Mouse (Mus musculus): ENCODE results near the gene Plpp7. TPM values are rescaled to one million over a fixed set of nuclear protein-coding genes. Genes with fewer than 3 reads are reported as not detected.

The Plpp7 gene
- polyA plus RNA-seq, 1 experiment, result 2.2 TPM

- WGBS, result 38% methylated on average over 2 of the region's 2 CpGs
- Histone ChIP-seq H3K36me3 (ENCODE audit: control insufficient read depth, insufficient read depth, low read length) (peaks cover 3% of the 10 kb centered on the region; the same call in 1 of the 2 replicates), H3K27me3 (ENCODE audit: control insufficient read depth, insufficient read depth, low read length) (no peaks in the 10 kb centered on the region), H3K27ac (ENCODE audit: insufficient read depth, low read depth, low read length) (no peak overlapping the region), H3K4me1 (ENCODE audit: control insufficient read depth, insufficient read depth, insufficient read length, low read length) (no peaks in the 10 kb centered on the region), H3K4me3 (ENCODE audit: low read depth, low read length) (no peak overlapping the region)
- no peak for TF ChIP-seq CTCF (IDR thresholded peaks at IDR 0.05; ENCODE audit: extremely low read depth, insufficient read length, insufficient replicate concordance, low read depth, low read length)
- TF ChIP-seq POLR2A (IDR thresholded peaks at IDR 0.05; ENCODE audit: low read depth, low read length), result no peak
Measured at GRCm38 (mm10) chr2:32057360-32057759, 38.0 kb upstream of the Plpp7 start.

- 72% methylated on average over 4 of the region's 4 CpGs for WGBS
- no peak overlapping the region for H3K4me3 ChIP-seq (ENCODE audit: low read depth, low read length)
- no peaks in the 10 kb centered on the region for H3K4me1 ChIP-seq (ENCODE audit: control insufficient read depth, insufficient read depth, insufficient read length, low read length)
- TF ChIP-seq POLR2A (IDR thresholded peaks at IDR 0.05; ENCODE audit: low read depth, low read length), result no peak
- no peaks in the 10 kb centered on the region for H3K27me3 ChIP-seq (ENCODE audit: control insufficient read depth, insufficient read depth, low read length)
- no peak overlapping the region for H3K27ac ChIP-seq (ENCODE audit: insufficient read depth, low read depth, low read length)
- no peaks in the 10 kb centered on the region for H3K36me3 ChIP-seq (ENCODE audit: control insufficient read depth, insufficient read depth, low read length)
Measured at GRCm38 (mm10) chr2:32057794-32058193, 37.5 kb upstream of the Plpp7 start.

GRCm38 (mm10) chr2:32058241-32058640 lies 37.1 kb upstream of the Plpp7 start:
- no peak overlapping the region for H3K4me3 ChIP-seq (ENCODE audit: low read depth, low read length)
- no peak overlapping the region for H3K27ac ChIP-seq (ENCODE audit: insufficient read depth, low read depth, low read length)
- no peaks in the 10 kb centered on the region for H3K4me1 ChIP-seq (ENCODE audit: control insufficient read depth, insufficient read depth, insufficient read length, low read length)
- 82% methylated on average over 9 of the region's 9 CpGs for WGBS
- H3K27me3 ChIP-seq (ENCODE audit: control insufficient read depth, insufficient read depth, low read length), result no peaks in the 10 kb centered on the region
- no peaks in the 10 kb centered on the region for H3K36me3 ChIP-seq (ENCODE audit: control insufficient read depth, insufficient read depth, low read length)
- no peak for TF ChIP-seq POLR2A (IDR thresholded peaks at IDR 0.05; ENCODE audit: low read depth, low read length)
- no peak for TF ChIP-seq CTCF (IDR thresholded peaks at IDR 0.05; ENCODE audit: extremely low read depth, insufficient read length, insufficient replicate concordance, low read depth, low read length)

GRCm38 (mm10) chr2:32058716-32059115 lies 36.6 kb upstream of the Plpp7 start:
- TF ChIP-seq CTCF (IDR thresholded peaks at IDR 0.05; ENCODE audit: extremely low read depth, insufficient read length, insufficient replicate concordance, low read depth, low read length) (no peak), POLR2A (IDR thresholded peaks at IDR 0.05; ENCODE audit: low read depth, low read length) (no peak)
- no peak overlapping the region for H3K4me3 ChIP-seq (ENCODE audit: low read depth, low read length)
- H3K27ac ChIP-seq (ENCODE audit: insufficient read depth, low read depth, low read length), result no peak overlapping the region
- no peaks in the 10 kb centered on the region for H3K4me1 ChIP-seq (ENCODE audit: control insufficient read depth, insufficient read depth, insufficient read length, low read length)
- H3K27me3 ChIP-seq (ENCODE audit: control insufficient read depth, insufficient read depth, low read length), result no peaks in the 10 kb centered on the region
- WGBS, result 34% methylated on average over 5 of the region's 5 CpGs
- H3K36me3 ChIP-seq (ENCODE audit: control insufficient read depth, insufficient read depth, low read length), result no peaks in the 10 kb centered on the region

- H3K36me3 ChIP-seq (ENCODE audit: control insufficient read depth, insufficient read depth, low read length), result no peaks in the 10 kb centered on the region
- no peaks in the 10 kb centered on the region for H3K27me3 ChIP-seq (ENCODE audit: control insufficient read depth, insufficient read depth, low read length)
- H3K4me1 ChIP-seq (ENCODE audit: control insufficient read depth, insufficient read depth, insufficient read length, low read length), result no peaks in the 10 kb centered on the region
- TF ChIP-seq POLR2A (IDR thresholded peaks at IDR 0.05; ENCODE audit: low read depth, low read length) (no peak), CTCF (IDR thresholded peaks at IDR 0.05; ENCODE audit: extremely low read depth, insufficient read length, insufficient replicate concordance, low read depth, low read length) (no peak)
- no peak overlapping the region for H3K27ac ChIP-seq (ENCODE audit: insufficient read depth, low read depth, low read length)
- no peak overlapping the region for H3K4me3 ChIP-seq (ENCODE audit: low read depth, low read length)
- WGBS, result 62% methylated on average over 6 of the region's 6 CpGs
Measured at GRCm38 (mm10) chr2:32059613-32060012, 35.7 kb upstream of the Plpp7 start.

- Histone ChIP-seq H3K4me1 (ENCODE audit: control insufficient read depth, insufficient read depth, insufficient read length, low read length) (no peaks in the 10 kb centered on the region), H3K27me3 (ENCODE audit: control insufficient read depth, insufficient read depth, low read length) (no peaks in the 10 kb centered on the region), H3K27ac (ENCODE audit: insufficient read depth, low read depth, low read length) (no peak overlapping the region), H3K36me3 (ENCODE audit: control insufficient read depth, insufficient read depth, low read length) (no peaks in the 10 kb centered on the region), H3K4me3 (ENCODE audit: low read depth, low read length) (no peak overlapping the region)
- 67% methylated on average over 6 of the region's 6 CpGs for WGBS
- TF ChIP-seq CTCF (IDR thresholded peaks at IDR 0.05; ENCODE audit: extremely low read depth, insufficient read length, insufficient replicate concordance, low read depth, low read length) (no peak), POLR2A (IDR thresholded peaks at IDR 0.05; ENCODE audit: low read depth, low read length) (no peak)
Measured at GRCm38 (mm10) chr2:32060228-32060805, 35.0 kb upstream of the Plpp7 start.

GRCm38 (mm10) chr2:32061189-32061588 lies 34.1 kb upstream of the Plpp7 start:
- WGBS, result 55% methylated on average over 2 of the region's 2 CpGs
- H3K36me3 ChIP-seq (ENCODE audit: control insufficient read depth, insufficient read depth, low read length), result no peaks in the 10 kb centered on the region
- no peaks in the 10 kb centered on the region for H3K4me1 ChIP-seq (ENCODE audit: control insufficient read depth, insufficient read depth, insufficient read length, low read length)
- H3K4me3 ChIP-seq (ENCODE audit: low read depth, low read length), result no peak overlapping the region
- TF ChIP-seq CTCF (IDR thresholded peaks at IDR 0.05; ENCODE audit: extremely low read depth, insufficient read length, insufficient replicate concordance, low read depth, low read length), result no peak
- no peak for TF ChIP-seq POLR2A (IDR thresholded peaks at IDR 0.05; ENCODE audit: low read depth, low read length)
- H3K27ac ChIP-seq (ENCODE audit: insufficient read depth, low read depth, low read length), result no peak overlapping the region
- no peaks in the 10 kb centered on the region for H3K27me3 ChIP-seq (ENCODE audit: control insufficient read depth, insufficient read depth, low read length)
